Mouse (Mus musculus) lung, embryonic 15.5 days (tissue): ENCODE data around the gene Ltv1. TPM values are rescaled to one million over a fixed set of nuclear protein-coding genes. Genes with fewer than 3 reads are reported as not detected.

Source experiments
- ATAC-seq: fragments of 200-750 bp; cut with Nextera tagmentation; 2 replicates; pipeline ENCODE4 v1.8.0; 2017; ENCODE audit warnings: moderate number of reproducible peaks, borderline replicate concordance; ENCODE audit not compliant: low FRiP score, low TSS enrichment; ENCODE audit errors: extremely low read depth
- H3K27ac ChIP-seq: fragments of 300-500 bp; sonication (generic); 2 replicates; pipeline ENCODE4 v1.5.1; 2015; ENCODE audit warnings: moderate library complexity, mild to moderate bottlenecking, inconsistent platforms
- H3K27me3 ChIP-seq: fragments of 300-500 bp; sonication (generic); 2 replicates; pipeline ENCODE4 v1.6.1; 2015; ENCODE audit warnings: inconsistent platforms
- H3K36me3 ChIP-seq: fragments of 300-500 bp; sonication (generic); 2 replicates; pipeline ENCODE4 v1.6.1; 2015; ENCODE audit warnings: inconsistent platforms
- H3K4me1 ChIP-seq: fragments of 300-500 bp; sonication (generic); 2 replicates; pipeline ENCODE4 v1.6.1; 2015; ENCODE audit warnings: inconsistent platforms
- H3K4me2 ChIP-seq: fragments of 300-500 bp; sonication (generic); 2 replicates; pipeline ENCODE4 v1.6.1; 2015; ENCODE audit warnings: inconsistent platforms, mild to moderate bottlenecking, moderate library complexity
- H3K4me3 ChIP-seq: fragments of 300-500 bp; sonication (generic); 2 replicates; pipeline ENCODE4 v1.5.1; 2015; ENCODE audit warnings: mild to moderate bottlenecking, inconsistent platforms
- H3K9ac ChIP-seq: fragments of 300-500 bp; sonication (generic); 2 replicates; pipeline ENCODE4 v1.6.1; 2015; ENCODE audit warnings: inconsistent platforms
- H3K9me3 ChIP-seq: fragments of 300-500 bp; sonication (generic); 2 replicates; pipeline ENCODE4 v1.6.1; 2016; ENCODE audit warnings: inconsistent platforms
- WGBS: fragments of 180-500 bp; shearing (Covaris S2); methylation state at CpG from one replicate; pipeline ENCODE4 v1.1.7; 2015; 5-methylcytosine and 5-hydroxymethylcytosine counted together
- polyA plus RNA-seq: library from polyadenylated mRNA; unstranded; fragments of >200 nt; fragmentation: Nextera tagmentation; extraction: Ambion mirVana; gene quantifications from 2 replicates; pipeline ENCODE4 v1.2.1, GENCODE M21; 2015

Ltv1 gene
- polyA plus RNA-seq, 1 experiment from 2014 or later = 71.3 TPM

DNA sequence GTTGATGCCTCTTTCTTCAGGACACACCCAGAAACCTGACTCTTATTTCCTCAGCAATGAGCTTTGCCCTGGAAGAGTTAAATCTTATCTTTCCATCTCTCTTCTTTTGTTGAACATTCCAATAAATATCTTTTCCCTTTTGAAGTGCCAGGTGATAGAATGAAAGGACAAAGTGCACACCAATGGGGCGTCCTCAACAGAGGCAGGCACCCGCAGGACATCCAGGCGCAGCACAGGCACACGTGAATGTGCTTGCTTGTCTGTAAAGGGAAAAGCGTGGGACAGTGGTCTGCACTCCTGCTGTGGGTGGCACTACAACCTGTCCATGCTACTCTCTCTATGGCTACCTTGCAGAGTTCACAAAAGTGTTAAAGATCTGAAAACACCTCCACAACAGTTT, 3.1 kb downstream of the Ltv1 start:
- Histone ChIP-seq H3K27ac (no peak overlapping the region), H3K4me1 (peaks cover 6% of the 10 kb centered on the region), H3K9ac (no peak overlapping the region), H3K9me3 (no peaks in the 10 kb centered on the region), H3K4me3 (no peak overlapping the region), H3K4me2 (no peak overlapping the region), H3K27me3 (no peaks in the 10 kb centered on the region), H3K36me3 (peaks cover 35% of the 10 kb centered on the region)
- WGBS = 63% methylated on average over 5 of the region's 5 CpGs
- no peak for ATAC-seq

DNA sequence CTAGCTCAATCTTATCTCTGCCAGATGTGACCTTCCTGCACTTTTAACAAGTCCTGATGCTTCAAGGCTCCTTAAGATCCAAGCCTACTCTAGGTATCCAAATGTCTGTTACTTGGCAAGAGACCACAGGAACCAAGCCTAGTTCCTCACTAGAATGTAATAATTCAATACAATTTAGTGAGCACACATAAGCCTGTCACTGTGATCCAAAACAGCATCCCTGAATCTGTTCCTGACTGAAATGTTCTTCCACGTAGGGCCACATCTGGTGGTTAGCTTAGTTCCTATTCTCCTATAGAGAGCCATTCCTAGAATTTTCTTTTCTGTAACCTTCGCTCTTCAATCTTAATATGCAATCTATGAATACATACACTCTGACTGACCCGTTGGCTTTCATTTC, 6.2 kb downstream of the Ltv1 start:
- 78% methylated on average over 3 of the region's 3 CpGs for WGBS

GRCm38 (mm10) chr10:13184170-13184766, 8.7 kb downstream of the Ltv1 start:
- no peaks in the 10 kb centered on the region for H3K9me3 ChIP-seq
- H3K4me1 ChIP-seq = no peaks in the 10 kb centered on the region
- no peaks in the 10 kb centered on the region for H3K27me3 ChIP-seq
- 83% methylated on average over 4 of the region's 4 CpGs for WGBS
- H3K27ac ChIP-seq = no peak overlapping the region
- H3K9ac ChIP-seq = no peak overlapping the region
- H3K36me3 ChIP-seq = peaks cover 60% of the 10 kb centered on the region
- ATAC-seq = no peak
- no peak overlapping the region for H3K4me2 ChIP-seq
- no peak overlapping the region for H3K4me3 ChIP-seq

More for the DNA sequence above, 6.2 kb downstream of the Ltv1 start:
- H3K4me3 ChIP-seq = no peak overlapping the region
- H3K4me2 ChIP-seq = no peak overlapping the region
- no peaks in the 10 kb centered on the region for H3K27me3 ChIP-seq
- ATAC-seq = no peak
- no peak overlapping the region for H3K9ac ChIP-seq
- no peak overlapping the region for H3K27ac ChIP-seq
- no peaks in the 10 kb centered on the region for H3K9me3 ChIP-seq
- H3K36me3 ChIP-seq = peaks cover 54% of the 10 kb centered on the region
- H3K4me1 ChIP-seq = no peaks in the 10 kb centered on the region; the same call in 1 of the 2 replicates

DNA sequence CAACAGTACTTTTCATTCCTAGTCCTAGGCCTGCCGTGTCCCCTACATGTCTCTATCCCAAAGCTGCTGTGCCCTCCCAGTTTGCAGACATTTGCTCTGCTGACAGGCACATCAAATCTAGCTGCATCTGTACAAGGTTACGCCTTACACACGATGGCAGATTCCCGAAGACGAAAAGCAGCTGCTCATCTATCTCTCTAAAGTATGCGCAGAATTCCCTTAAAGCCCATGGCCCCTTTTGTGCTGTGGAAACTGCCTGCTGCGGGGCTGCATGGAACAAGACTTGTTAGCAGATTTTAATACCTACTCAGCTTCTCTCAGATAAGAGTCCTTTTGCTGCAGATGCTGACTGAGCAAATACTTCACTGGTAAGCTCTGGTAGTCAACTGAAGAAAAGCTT, 12.8 kb downstream of the Ltv1 start:
- Histone ChIP-seq H3K4me2 (no peak overlapping the region), H3K9ac (no peak overlapping the region), H3K4me3 (no peak overlapping the region), H3K9me3 (no peaks in the 10 kb centered on the region), H3K4me1 (no peaks in the 10 kb centered on the region), H3K36me3 (peaks cover 69% of the 10 kb centered on the region), H3K27me3 (no peaks in the 10 kb centered on the region), H3K27ac (0 out of 2 replicates have a peak overlapping the region, but pooled peaks have one; percentile 2)
- ATAC-seq = no peak
- 52% methylated on average over 7 of the region's 7 CpGs for WGBS

DNA sequence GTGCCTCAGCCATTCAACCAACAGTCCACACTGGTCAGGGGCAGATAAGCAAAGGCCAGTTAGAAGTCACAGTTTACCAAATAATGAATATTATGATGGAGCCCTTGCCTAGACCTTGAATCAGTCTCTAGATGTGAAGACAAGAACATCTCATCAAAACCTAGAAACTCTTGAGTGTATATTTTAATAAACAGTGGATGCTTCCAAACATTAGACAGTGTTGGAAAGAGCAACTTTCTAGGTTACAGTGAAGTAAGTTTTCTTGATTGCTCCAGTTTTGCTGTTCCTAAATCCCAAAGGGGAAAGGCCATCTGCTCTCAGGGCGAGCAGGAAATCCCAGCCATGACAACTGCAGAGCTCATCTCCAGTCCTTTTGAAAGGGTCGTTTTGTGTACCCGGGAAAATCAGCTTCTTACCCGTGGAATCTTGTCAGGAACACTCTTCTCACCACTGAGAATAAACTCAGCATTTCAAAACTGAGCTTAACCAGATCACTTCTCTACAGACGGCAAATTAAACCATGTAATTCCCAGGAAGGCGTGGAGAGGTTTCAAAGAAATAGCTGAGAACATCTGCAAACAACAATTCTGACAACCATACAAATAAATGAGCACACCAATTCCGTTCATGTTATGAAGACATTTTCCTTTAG, 14.9 kb downstream of the Ltv1 start, which contains the start of gene Zc2hc1b:
TSS of gene Zc2hc1b (minus strand) at position 51 of the 652 bp plus-strand sequence.
- no peak within 1 kb of the TSS for H3K27ac ChIP-seq
- peaks cover under 1% of the 10 kb centered on the region; the same call in 1 of the 2 replicates for H3K4me1 ChIP-seq
- H3K4me2 ChIP-seq = no peak within 1 kb of the TSS
- H3K9me3 ChIP-seq = no peaks in the 10 kb centered on the region
- H3K36me3 ChIP-seq = peaks cover 58% of the 10 kb centered on the region
- H3K27me3 ChIP-seq = no peaks in the 10 kb centered on the region
- no peak within 1 kb of the TSS for H3K9ac ChIP-seq
- 70% methylated on average over 7 of the region's 7 CpGs for WGBS
- ATAC-seq = no peak
- H3K4me3 ChIP-seq = no peak within 1 kb of the TSS

- no peak for ATAC-seq
Observed at GRCm38 (mm10) chr10:13175866-13176265, 17.1 kb downstream of the Ltv1 start.

DNA sequence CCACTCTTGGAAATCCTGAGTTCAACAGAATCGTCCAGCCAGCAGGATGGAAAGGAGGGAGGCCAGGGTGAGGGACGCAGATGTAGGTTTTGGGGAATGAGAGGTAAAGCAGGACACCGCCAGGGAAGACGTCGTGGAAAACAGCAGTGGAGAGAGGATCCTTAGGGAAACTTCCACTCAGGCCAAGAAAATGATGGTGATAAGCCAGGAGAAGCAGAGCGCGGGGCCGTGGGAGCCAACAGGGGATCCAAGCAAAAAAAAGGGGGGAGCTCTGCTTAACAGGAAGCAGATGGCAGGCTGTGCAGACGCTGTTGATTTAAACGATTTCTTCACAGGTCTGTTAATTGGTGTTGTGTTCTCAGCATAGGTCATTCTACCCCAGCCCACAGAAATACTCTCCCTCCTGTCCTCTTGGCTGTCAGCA, 20.2 kb downstream of the Ltv1 start:
- Histone ChIP-seq H3K4me1 (peaks cover 34% of the 10 kb centered on the region), H3K9me3 (no peaks in the 10 kb centered on the region), H3K27ac (peak overlapping the region; percentile 49; the same call in 1 of the 2 replicates), H3K4me2 (no peak overlapping the region), H3K9ac (no peak overlapping the region), H3K4me3 (no peak overlapping the region), H3K27me3 (no peaks in the 10 kb centered on the region), H3K36me3 (peaks cover 13% of the 10 kb centered on the region)
- 31% methylated on average over 10 of the region's 10 CpGs for WGBS
- no peak for ATAC-seq

More at GRCm38 (mm10) chr10:13175866-13176265, 17.1 kb downstream of the Ltv1 start:
- Histone ChIP-seq H3K4me3 (no peak overlapping the region), H3K36me3 (peaks cover 42% of the 10 kb centered on the region), H3K4me2 (no peak overlapping the region), H3K4me1 (peaks cover 19% of the 10 kb centered on the region), H3K27me3 (no peaks in the 10 kb centered on the region), H3K27ac (no peak overlapping the region), H3K9me3 (no peaks in the 10 kb centered on the region), H3K9ac (no peak overlapping the region)
- 73% methylated on average over 7 of the region's 7 CpGs for WGBS

DNA sequence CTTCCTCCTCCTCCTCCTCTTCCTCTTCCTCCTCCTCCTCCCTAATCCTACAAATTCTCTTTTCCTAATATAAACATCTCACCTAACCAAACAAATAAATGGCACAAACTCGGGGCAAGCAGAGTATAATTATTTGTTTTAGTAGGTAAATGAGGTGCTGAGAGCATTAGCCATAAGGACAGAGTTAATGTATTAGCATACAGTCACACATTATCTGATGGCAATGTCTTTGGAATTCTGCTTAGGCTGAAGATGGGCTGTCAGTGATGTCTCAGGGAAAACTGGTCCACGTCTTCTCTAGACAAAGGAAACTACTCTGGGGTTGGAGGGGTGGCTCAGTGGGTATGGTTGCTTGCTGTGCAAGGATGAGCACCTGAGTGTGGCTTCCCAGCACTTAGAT, 21.5 kb downstream of the Ltv1 start:
- Histone ChIP-seq H3K9me3 (no peaks in the 10 kb centered on the region), H3K4me3 (no peak overlapping the region), H3K36me3 (peaks cover 6% of the 10 kb centered on the region), H3K4me2 (peak overlapping the region; percentile 10; the same call in 1 of the 2 replicates), H3K4me1 (peaks cover 34% of the 10 kb centered on the region), H3K27ac (peak overlapping the region; percentile 73), H3K27me3 (no peaks in the 10 kb centered on the region), H3K9ac (no peak overlapping the region)
- peak; percentile 73; the same call in 1 of the 2 replicates for ATAC-seq
- WGBS = 16% methylated on average over 2 of the region's 2 CpGs

DNA sequence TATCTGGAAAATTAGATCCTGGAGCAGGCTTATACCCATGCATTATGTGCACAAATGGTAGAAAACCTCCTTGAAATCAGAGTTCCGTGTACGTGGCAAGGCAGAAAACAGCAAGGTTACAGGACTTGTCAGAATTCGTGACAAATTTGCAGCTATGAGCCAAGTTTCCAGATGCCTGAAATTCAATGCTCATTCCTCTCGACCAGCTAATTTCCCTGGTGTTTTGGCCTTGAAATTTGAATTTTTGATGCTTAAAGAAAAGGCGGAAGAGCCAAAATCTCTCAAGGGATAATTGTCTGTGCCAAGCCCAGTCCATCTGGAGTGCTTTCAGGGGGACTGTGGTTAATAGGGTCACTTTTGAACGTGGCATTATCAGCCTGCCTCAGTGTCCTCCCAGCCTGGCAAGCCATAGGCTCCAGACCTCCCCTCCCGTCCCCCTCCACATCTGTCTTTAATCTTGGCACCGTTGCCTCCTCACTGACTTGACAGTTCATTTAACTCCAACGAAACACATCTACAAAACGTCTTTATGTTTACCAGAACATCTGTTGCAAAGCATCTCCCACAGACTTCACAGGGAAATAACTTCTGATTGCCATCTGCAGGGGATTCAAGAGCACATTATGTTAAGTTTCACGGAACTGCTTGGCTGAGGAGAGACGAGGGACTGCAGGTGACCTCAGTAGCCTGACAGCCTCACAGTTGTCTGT, 22.1 kb downstream of the Ltv1 start:
- Histone ChIP-seq H3K9me3 (no peaks in the 10 kb centered on the region), H3K27me3 (no peaks in the 10 kb centered on the region), H3K4me2 (peak overlapping the region; percentile 9; the same call in 1 of the 2 replicates), H3K4me3 (no peak overlapping the region), H3K27ac (peak overlapping the region; percentile 73), H3K4me1 (peaks cover 34% of the 10 kb centered on the region), H3K36me3 (peaks cover under 1% of the 10 kb centered on the region; the same call in 1 of the 2 replicates), H3K9ac (no peak overlapping the region)
- 31% methylated on average over 12 of the region's 12 CpGs for WGBS
- peak; percentile 91 for ATAC-seq

DNA sequence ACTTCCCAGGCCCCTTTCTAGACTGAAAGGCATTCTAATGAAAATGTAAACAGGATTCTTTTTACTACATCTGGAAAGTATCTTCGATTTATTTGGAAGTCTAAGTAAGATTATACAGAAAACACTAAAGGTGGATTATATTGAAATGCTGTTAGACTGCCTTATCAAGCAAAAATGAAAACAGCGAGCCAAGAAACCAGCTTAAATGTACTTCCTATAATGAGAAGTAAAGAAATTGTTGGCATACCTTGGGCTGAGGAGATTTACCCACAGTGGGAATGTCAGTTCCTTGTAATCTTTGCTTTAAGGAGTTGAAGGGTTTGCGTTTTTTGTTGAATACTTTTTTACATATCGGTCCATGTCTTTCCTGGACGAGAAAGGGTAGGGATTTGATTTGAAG, 24.5 kb downstream of the Ltv1 start:
- peaks cover 34% of the 10 kb centered on the region for H3K4me1 ChIP-seq
- no peaks in the 10 kb centered on the region for H3K9me3 ChIP-seq
- no peak for ATAC-seq
- no peak overlapping the region for H3K4me2 ChIP-seq
- H3K9ac ChIP-seq = no peak overlapping the region
- no peaks in the 10 kb centered on the region for H3K27me3 ChIP-seq
- WGBS = 55% methylated on average over 5 of the region's 5 CpGs
- no peaks in the 10 kb centered on the region for H3K36me3 ChIP-seq
- H3K4me3 ChIP-seq = no peak overlapping the region
- H3K27ac ChIP-seq = 0 out of 2 replicates have a peak overlapping the region, but pooled peaks have one; percentile 5

DNA sequence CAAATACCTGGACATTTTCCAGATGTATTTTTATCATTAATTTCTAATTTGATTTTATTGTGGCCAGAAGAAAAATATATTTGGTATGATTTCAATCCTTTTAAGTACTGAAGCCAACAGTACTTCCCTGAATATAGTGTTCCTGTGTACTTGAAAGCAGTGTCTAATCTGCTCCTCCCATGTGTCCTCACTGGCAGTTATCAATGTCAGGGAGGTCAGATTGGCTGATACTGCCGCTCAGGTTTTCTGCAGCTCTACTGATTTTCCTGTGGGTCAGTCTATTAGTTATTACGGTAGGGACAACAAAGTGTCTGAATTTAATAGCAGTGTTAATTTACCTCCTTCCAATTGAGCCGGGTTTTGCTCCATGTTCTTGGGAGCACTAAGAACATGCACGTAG, 30.9 kb downstream of the Ltv1 start:
- ATAC-seq = no peak
- H3K9ac ChIP-seq = no peak overlapping the region
- no peaks in the 10 kb centered on the region for H3K4me1 ChIP-seq
- no peaks in the 10 kb centered on the region for H3K27me3 ChIP-seq
- H3K36me3 ChIP-seq = no peaks in the 10 kb centered on the region
- H3K4me3 ChIP-seq = no peak overlapping the region
- 69% methylated on average over 4 of the region's 4 CpGs for WGBS
- H3K4me2 ChIP-seq = no peak overlapping the region
- H3K9me3 ChIP-seq = no peaks in the 10 kb centered on the region
- no peak overlapping the region for H3K27ac ChIP-seq

DNA sequence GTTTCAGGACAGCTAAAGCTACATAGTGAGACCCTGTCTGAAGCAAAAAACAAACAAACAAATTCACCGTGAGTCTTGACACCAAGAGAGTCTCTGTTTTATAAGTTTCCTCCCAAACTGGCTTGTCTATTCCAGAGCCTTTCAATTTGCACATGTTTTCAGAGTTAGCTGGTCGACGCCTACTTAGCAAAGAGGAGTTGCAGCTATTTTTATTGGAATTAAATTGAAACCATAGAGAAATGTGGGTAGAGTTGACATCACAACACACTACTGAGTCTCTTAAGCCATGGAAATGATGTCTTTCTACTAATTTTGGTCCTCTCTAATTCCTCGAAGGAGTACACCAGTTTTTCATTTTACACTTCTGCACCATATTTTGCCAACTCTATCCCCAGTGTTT, 32.1 kb downstream of the Ltv1 start:
- Histone ChIP-seq H3K27ac (no peak overlapping the region), H3K9ac (no peak overlapping the region), H3K4me1 (no peaks in the 10 kb centered on the region), H3K9me3 (no peaks in the 10 kb centered on the region), H3K4me3 (no peak overlapping the region), H3K36me3 (no peaks in the 10 kb centered on the region), H3K4me2 (no peak overlapping the region), H3K27me3 (no peaks in the 10 kb centered on the region)
- ATAC-seq = no peak
- WGBS = 89% methylated on average over 4 of the region's 4 CpGs
